Mouse (Mus musculus) limb, embryonic 14.5 days (tissue): Measurements from ENCODE around the gene Hunk. TPM values are rescaled to one million over a fixed set of nuclear protein-coding genes. Genes with fewer than 3 reads are reported as not detected.
A peak's percentile ranks its signal among the peaks of the same experiment; 100 is the strongest.

Source experiments
- ATAC-seq: fragments of 200-750 bp; cut with Nextera tagmentation; 2 replicates; pipeline ENCODE4 v1.8.0; 2017; ENCODE audit warnings: low read depth, moderate number of reproducible peaks, moderate TSS enrichment; ENCODE audit not compliant: low FRiP score
- DNase-seq: peaks from one replicate; pipeline ENCODE4 v3.0.0-alpha.2; 2015; ENCODE audit warnings: low spot score
- H3K27ac ChIP-seq: fragments of 300-500 bp; sonication (generic); replicated peaks from 2 replicates; pipeline ENCODE4 v1.5.1; 2014; ENCODE audit warnings: low read depth, mild to moderate bottlenecking, low read length, moderate library complexity, mixed read lengths
- H3K27me3 ChIP-seq: fragments of 300-500 bp; sonication (generic); 2 replicates; pipeline ENCODE4 v1.6.1; 2014; ENCODE audit warnings: low read length, mixed read lengths; ENCODE audit not compliant: control insufficient read depth, insufficient read depth
- H3K36me3 ChIP-seq: fragments of 300-500 bp; sonication (generic); 2 replicates; pipeline ENCODE4 v1.6.1; 2014; ENCODE audit warnings: mild to moderate bottlenecking, low read length, moderate library complexity, mixed read lengths; ENCODE audit not compliant: control insufficient read depth, insufficient read depth
- H3K4me1 ChIP-seq: fragments of 300-500 bp; sonication (generic); 2 replicates; pipeline ENCODE4 v1.6.1; 2014; ENCODE audit warnings: antibody characterized with exemption, low read length, mixed read lengths; ENCODE audit not compliant: control insufficient read depth, insufficient read depth
- H3K4me2 ChIP-seq: fragments of 300-500 bp; sonication (generic); replicated peaks from 2 replicates; pipeline ENCODE4 v1.6.1; 2014; ENCODE audit warnings: low read depth, mild to moderate bottlenecking, low read length, moderate library complexity; ENCODE audit not compliant: severe bottlenecking
- H3K4me3 ChIP-seq: fragments of 300-500 bp; sonication (generic); replicated peaks from 2 replicates; pipeline ENCODE4 v1.5.1; 2014; ENCODE audit warnings: low read length
- H3K9ac ChIP-seq: fragments of 300-500 bp; sonication (generic); 2 replicates; pipeline ENCODE4 v1.6.1; 2014; ENCODE audit warnings: mild to moderate bottlenecking, low read depth, low read length, moderate library complexity; ENCODE audit not compliant: severe bottlenecking
- H3K9me3 ChIP-seq: fragments of 300-500 bp; sonication (generic); 2 replicates; pipeline ENCODE4 v1.6.1; 2016; ENCODE audit warnings: low read length; ENCODE audit not compliant: control insufficient read depth
- POLR2A ChIP-seq: fragments of 200-500 bp; IDR thresholded peaks from 2 replicates; pipeline ENCODE4 v1.8.0; 2012; ENCODE audit warnings: inconsistent platforms, mild to moderate bottlenecking, moderate library complexity, borderline replicate concordance; ENCODE audit not compliant: insufficient read depth, insufficient read length; ENCODE audit errors: extremely low read depth
- whole genome bisulfite sequencing: fragments of 180-500 bp; shearing (Covaris S2); extraction: QIAGEN DNeasy Blood & Tissue Kit; methylation state at CpG from one replicate; pipeline ENCODE4 v1.1.7; 2014; 5-methylcytosine and 5-hydroxymethylcytosine counted together
- polyA plus RNA-seq, 2 experiments: library from polyadenylated mRNA; depleted of rRNA in 1 of 2; stranded (reverse) in 1 of 2; unstranded in 1 of 2; fragments of >200 nt; fragmentation: Nextera tagmentation in 1 of 2; extraction: Ambion mirVana in 1 of 2; gene quantifications; 2 replicates each; pipeline versions ENCODE4 v1.2.1 to v1.2.3; 2012 to 2014

The Hunk gene
- polyA plus RNA-seq, 2 experiments: 14.1 to 19.9 TPM

- ATAC-seq (peak; percentile 65), DNase-seq (peak; percentile 50)
- Histone ChIP-seq H3K36me3 (peaks cover 18% of the 10 kb centered on the region), H3K9me3 (0 out of 2 replicates have a peak, but pooled peaks cover 7% of the 10 kb centered on the region), H3K4me2 (peak overlapping the region; percentile 90), H3K4me1 (peaks cover 30% of the 10 kb centered on the region), H3K9ac (peak overlapping the region; percentile 88), H3K4me3 (peak overlapping the region; percentile 89), H3K27me3 (no peaks in the 10 kb centered on the region), H3K27ac (peak overlapping the region; percentile 97)
- WGBS: 0% methylated on average over 35 of the region's 49 CpGs
- no peak for TF ChIP-seq POLR2A
These were observed 824 bp downstream of the Hunk start for GRCm38 (mm10) chr16:90386514-90387160.

GRCm38 (mm10) chr16:90387161-90387671, 1.4 kb downstream of the Hunk start:
- peaks cover 30% of the 10 kb centered on the region for H3K4me1 ChIP-seq
- no peaks in the 10 kb centered on the region for H3K27me3 ChIP-seq
- ATAC-seq (no peak), DNase-seq (peak; percentile 54)
- peak overlapping the region; percentile 88 for H3K9ac ChIP-seq
- 3% methylated on average over 12 of the region's 12 CpGs for WGBS
- no peak for TF ChIP-seq POLR2A
- H3K4me3 ChIP-seq: peak overlapping the region; percentile 89
- peak overlapping the region; percentile 90 for H3K4me2 ChIP-seq
- peak overlapping the region; percentile 97 for H3K27ac ChIP-seq
- H3K36me3 ChIP-seq: peaks cover 24% of the 10 kb centered on the region
- H3K9me3 ChIP-seq: 0 out of 2 replicates have a peak, but pooled peaks cover 7% of the 10 kb centered on the region

- ATAC-seq (no peak), DNase-seq (no peak)
- Histone ChIP-seq H3K4me1 (peaks cover 30% of the 10 kb centered on the region), H3K4me2 (peak overlapping the region; percentile 90), H3K36me3 (peaks cover 31% of the 10 kb centered on the region), H3K27ac (no peak overlapping the region), H3K9ac (peak overlapping the region; percentile 38), H3K4me3 (peak overlapping the region; percentile 89), H3K27me3 (no peaks in the 10 kb centered on the region), H3K9me3 (0 out of 2 replicates have a peak, but pooled peaks cover 7% of the 10 kb centered on the region)
- 43% methylated on average over 4 of the region's 4 CpGs for WGBS
- no peak for TF ChIP-seq POLR2A
These were observed 2.1 kb downstream of the Hunk start for GRCm38 (mm10) chr16:90387961-90388360.

- Histone ChIP-seq H3K9ac (0 out of 2 replicates have a peak overlapping the region, but pooled peaks have one; percentile 21), H3K9me3 (0 out of 2 replicates have a peak, but pooled peaks cover 7% of the 10 kb centered on the region), H3K27ac (no peak overlapping the region), H3K4me1 (peaks cover 30% of the 10 kb centered on the region), H3K36me3 (peaks cover 33% of the 10 kb centered on the region), H3K27me3 (no peaks in the 10 kb centered on the region), H3K4me3 (peak overlapping the region; percentile 89), H3K4me2 (peak overlapping the region; percentile 90)
- DNase-seq (no peak), ATAC-seq (no peak)
- no peak for TF ChIP-seq POLR2A
- 60% methylated on average over 15 of the region's 15 CpGs for WGBS
These were observed 3.4 kb downstream of the Hunk start for GRCm38 (mm10) chr16:90389103-90389750.

GRCm38 (mm10) chr16:90390731-90391130, 4.9 kb downstream of the Hunk start:
- Histone ChIP-seq H3K36me3 (peaks cover 33% of the 10 kb centered on the region), H3K9me3 (0 out of 2 replicates have a peak, but pooled peaks cover 7% of the 10 kb centered on the region), H3K4me2 (no peak overlapping the region), H3K4me3 (no peak overlapping the region), H3K9ac (no peak overlapping the region), H3K27me3 (no peaks in the 10 kb centered on the region), H3K27ac (no peak overlapping the region), H3K4me1 (peaks cover 26% of the 10 kb centered on the region)
- 87% methylated on average over 16 of the region's 16 CpGs for WGBS
- DNase-seq (no peak), ATAC-seq (no peak)
- no peak for TF ChIP-seq POLR2A
